Mouse (Mus musculus) left cerebral cortex, adult 2 months (tissue): ENCODE results near the gene Ajap1. TPM values are rescaled to one million over a fixed set of nuclear protein-coding genes. Genes with fewer than 3 reads are reported as not detected.
A peak's percentile ranks its signal among the peaks of the same experiment; 100 is the strongest.

Experiments
- DNase-seq, 2 experiments: peaks; one replicate each; pipeline ENCODE4 v3.0.0; 2021 to 2022; ENCODE audit warnings: low spot score in 2 of 2, mixed read lengths in 1 of 2; ENCODE audit errors: extremely low spot score in 1 of 2
- H3K27ac ChIP-seq: fragments of 200-600 bp; 2 replicates; pipeline ENCODE4 v1.8.1; 2022
- H3K4me3 ChIP-seq: fragments of 200-600 bp; 2 replicates; pipeline ENCODE4 v1.8.1; 2022
- CTCF ChIP-seq: fragments of 200-600 bp; IDR thresholded peaks from 2 replicates; pipeline ENCODE4 v1.8.1; 2022; ENCODE audit warnings: antibody characterized with exemption, mild to moderate bottlenecking, moderate library complexity
- intact Hi-C: fragments of 180-260 bp; cut with DNase I; formaldehyde crosslinking; loops from one replicate; pipeline ENCODE4 v1.15.1; 2025
- total RNA-seq, 2 experiments: library from RNA; stranded (reverse); gene quantifications; 2 replicates each; pipeline ENCODE4 v1.2.3; 2021

Gene Ajap1
- total RNA-seq, 2 experiments from 2014 or later: 54.5 to 58.6 TPM

DNA sequence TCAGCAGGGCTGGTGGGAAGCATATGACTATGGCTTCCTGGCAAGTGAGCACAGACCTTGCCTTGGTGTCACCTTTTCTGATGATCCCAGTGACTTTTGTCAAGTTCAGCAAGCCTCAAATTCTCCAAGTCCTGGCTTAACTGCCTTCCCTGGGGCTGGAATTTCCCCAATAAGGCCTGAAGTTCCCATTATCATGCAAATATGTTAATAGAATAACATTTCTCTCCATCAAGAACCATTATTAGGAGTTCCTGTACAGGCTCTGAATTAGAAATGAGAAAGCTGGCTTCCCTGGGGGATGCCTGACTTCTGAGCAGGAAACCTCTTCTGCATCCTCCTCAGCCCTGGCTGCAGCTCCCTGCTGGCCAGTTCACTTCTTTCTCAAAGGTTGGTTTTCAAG is 141.7 kb downstream of the Ajap1 start:
- Histone ChIP-seq H3K4me3 (no peak overlapping the region), H3K27ac (no peak overlapping the region)
- no peak for TF ChIP-seq CTCF
- intact Hi-C loops: no loop called here
- no peak for DNase-seq

DNA sequence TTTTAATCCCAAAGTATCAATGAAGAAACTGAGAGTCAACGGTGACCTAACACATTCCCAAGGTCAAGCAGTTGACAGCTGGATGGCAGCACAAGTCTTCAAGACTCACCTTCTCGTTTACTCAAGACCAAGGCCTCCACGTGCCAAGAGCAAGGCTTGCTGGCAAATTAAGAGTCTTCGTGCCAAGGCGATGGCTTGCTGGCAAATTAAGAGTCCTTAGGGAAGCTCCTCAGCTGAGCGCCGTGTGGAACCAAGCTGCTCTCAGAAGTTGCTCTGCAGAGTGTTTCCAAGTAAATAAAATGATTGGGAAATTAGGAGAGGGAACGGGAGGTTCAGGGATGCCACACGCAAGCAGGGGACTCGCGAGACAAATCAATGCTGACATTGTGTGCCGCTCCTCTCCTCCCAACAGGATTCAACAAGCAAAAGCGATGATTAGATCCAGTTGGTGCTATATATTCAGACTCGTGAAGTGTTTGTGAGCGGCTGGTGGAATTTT is 147.3 kb downstream of the Ajap1 start:
- H3K27ac ChIP-seq: no peak overlapping the region
- no peak for DNase-seq
- intact Hi-C loops: no loop called here
- TF ChIP-seq CTCF: no peak
- no peak overlapping the region for H3K4me3 ChIP-seq

DNA sequence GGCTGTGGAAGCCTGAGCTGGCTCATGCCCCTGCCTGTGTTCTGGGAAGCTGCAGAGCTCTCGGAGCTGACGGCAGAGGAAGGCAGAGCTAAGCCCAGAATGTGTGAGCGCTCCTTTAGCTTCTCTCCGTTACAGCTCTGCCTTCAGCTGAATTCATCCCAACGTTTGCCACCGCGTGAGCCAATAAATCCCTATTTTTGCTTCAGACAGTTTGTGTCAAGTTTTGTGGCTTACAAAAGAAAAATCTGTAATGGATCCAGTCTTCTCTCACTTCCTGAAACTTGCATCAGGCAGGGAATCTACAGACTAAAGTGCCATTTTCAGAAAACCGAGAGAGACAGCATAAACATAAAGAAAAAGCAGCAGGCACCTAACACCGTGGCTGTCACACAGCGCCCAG is 154.8 kb downstream of the Ajap1 start:
- no peak for TF ChIP-seq CTCF
- DNase-seq: peak; percentile 17 to 19
- Histone ChIP-seq H3K27ac (peak overlapping the region; percentile 61), H3K4me3 (no peak overlapping the region)
- intact Hi-C loops: no loop called here
